Mouse (Mus musculus) CD4-positive, CD25-positive, alpha-beta regulatory T cell, adult 2 months (primary cell): ENCODE measurements around the gene Gle1.
A peak's percentile ranks its signal among the peaks of the same experiment; 100 is the strongest.
"Not testable (repeated sequence)": the region's sequence is repeated elsewhere in the genome, so short reads cannot be mapped to it uniquely, and the experiment has no call there.

Experiments used
- DNase-seq: peaks from one replicate; pipeline ENCODE4 v3.0.0-alpha.2; 2012; ENCODE audit warnings: low read depth, low spot score

Gle1 gene

DNA sequence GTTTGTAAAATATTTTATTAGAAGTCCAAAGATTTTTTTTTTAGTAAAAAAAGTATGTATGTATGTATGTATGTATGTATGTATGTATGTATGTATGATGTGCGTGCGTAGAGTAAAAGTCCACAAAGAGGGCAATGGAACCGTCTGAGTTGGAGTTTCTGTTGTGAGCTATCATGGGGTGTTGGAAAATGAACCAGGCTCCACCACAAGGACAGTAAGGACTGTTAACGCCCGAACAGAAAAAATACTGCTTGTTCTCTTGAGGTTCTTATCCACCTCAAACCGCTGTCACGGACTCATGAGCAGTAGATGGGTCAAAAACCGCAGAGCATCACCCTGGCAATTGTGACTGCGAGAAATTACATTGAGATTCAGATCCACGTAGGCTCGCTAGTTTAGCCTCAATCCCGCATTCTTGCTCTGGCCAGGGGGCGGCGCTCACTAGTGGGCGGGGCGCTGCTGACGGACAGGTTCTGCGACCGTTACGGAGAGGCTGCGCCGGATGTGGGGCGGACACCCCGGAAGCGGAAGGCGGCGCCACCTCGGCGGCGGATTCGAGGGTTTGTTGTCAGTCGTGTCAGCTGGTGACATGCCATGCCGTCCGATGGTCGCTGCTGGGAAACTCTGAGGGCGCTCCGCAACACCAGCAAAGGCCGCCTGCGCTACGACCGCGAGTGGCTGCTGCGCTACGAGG lies at the start of gene Gle1:
Gle1 (plus strand) TSS at position 521 of the 694 bp plus-strand sequence.
- DNase-seq: peak; percentile 98

DNA sequence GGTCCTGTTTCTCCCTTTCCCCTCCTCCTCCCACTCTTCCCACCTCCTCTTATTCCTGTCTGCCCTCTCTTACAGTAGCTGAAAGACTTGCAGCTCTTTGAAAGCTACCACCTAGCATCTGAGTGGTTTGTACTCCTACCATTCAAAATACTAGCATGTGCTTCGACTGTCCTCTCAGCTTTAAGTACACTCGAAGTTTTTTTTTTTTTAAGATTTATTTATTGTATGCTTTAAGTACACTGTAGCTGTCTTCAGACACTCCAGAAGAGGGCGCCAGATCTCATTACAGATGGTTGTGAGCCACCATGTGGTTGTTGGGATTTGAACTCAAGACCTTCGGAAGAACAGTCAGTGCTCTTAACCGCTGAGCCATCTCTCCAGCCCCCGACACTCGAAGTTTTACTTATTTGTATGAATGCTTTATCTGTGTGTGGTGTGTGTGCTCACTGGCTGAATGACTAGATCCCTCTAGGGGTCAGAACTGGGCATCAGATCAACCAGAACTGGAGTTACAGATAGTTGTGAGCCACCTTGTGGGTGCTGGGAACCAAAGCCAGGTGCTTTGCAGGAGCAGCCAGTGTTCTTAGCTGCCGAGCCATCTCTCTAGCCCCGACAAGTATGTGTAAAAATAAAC lies 48.5 kb upstream of the Gle1 start:
- DNase-seq: not testable (repeated sequence)

DNA sequence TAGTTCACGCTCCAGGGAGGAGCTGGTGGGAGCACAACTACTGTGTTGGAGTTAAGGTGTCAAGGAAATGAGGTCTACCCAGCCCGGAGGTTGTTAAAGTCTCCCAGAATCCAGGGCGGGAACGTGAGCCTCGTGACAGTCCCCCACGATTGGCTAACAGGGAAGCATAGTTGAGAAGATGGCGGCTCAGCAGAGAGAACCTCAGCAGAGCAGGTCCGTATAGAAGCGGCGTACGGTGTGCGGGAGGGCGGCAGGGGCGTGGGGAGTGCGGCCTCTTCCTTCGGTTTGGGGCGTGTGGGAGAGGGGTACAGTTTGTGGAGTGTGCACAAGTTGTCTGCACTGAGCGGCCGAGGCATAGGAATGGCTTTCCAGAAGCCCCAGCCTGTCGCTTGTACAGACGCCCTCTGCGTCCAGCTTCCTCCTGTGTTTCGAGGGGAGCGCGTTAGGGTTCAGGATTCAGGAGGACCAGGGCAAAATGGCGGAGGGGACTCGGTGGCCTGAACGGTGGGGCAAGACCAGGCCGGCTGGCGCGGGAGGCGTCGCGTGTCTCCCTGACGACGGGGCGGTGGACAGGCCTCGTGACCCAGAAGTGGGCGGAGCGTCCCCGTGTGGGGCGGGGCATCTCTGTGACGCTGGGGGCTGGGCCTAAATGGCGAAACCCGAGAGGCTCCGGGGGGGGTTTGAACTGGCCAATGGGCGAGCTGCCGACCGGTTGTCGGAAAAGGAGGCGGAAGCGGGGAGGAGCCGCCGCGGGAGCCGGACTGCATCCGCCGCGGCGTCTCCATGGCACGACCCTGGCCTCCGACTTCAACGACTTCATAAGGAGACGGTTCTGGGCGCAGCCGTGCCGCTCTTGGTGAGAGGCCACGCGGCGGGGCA lies 45.9 kb upstream of the Gle1 start, which contains the start of gene Odf2:
Odf2 (plus strand) TSS at position 156 of the 879 bp plus-strand sequence.
- DNase-seq: peak; percentile 99

- DNase-seq: peak; percentile 68
Measured at GRCm38 (mm10) chr2:29889991-29890833, 45.0 kb upstream of the Gle1 start.

- no peak for DNase-seq
Measured at GRCm38 (mm10) chr2:29891773-29892172, 43.5 kb upstream of the Gle1 start.

DNA sequence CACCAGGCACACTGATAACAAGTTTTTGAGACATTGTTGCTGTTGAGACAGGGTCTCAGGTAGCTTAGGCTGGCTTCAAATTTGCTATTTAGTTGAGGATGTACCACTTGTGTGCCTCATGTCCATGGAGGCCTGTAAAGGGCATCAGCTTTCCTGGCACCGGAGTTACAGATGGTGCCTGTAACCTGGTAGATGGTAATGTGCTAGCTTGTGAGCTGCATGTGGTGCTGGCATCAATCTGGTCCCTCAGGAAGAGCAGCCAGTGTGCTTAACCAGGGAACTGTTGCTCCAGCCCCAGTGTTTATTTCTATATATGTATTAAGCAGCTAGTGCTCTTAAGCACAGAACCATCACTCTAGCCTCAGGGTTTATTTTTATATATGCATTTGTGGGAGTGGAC lies 39.2 kb upstream of the Gle1 start:
- no peak for DNase-seq

DNA sequence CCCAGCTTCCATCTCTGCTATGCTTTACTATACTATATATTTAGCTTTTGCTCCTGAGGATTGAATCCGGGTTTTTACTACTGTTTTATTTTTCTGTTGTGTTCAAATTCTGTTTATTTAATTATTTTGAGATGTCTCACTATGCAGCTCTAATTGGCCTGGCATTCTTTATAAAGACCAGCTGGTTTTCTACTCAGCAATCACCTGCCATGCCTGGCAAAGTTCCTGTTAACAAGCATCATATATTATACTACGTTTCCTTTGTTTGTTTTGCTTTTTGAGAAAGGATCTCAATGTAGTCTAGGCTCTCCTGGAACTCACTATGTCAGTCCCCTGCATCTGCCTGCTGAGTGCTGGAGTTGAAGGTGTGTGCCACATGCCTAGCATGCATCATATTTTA lies 37.9 kb upstream of the Gle1 start:
- DNase-seq: no peak

DNA sequence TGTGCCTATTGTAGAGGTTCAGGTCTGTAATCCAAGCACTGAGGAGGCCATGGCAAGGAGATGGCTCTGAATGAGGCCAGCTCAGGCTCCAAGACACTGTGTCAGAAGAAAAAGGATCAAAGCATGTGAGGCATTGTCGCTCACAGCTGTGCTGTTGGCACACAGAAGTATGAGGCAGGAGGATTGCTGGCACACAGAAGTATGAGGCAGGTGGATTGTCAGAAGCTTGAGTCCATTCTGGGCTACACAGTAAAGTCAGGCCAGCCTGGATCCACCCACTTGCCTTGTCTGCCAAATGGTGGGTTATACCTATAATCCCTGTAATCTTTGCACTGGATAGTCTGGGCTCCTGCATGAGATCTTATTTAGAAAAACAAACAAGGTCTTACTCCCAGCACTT lies 37.1 kb upstream of the Gle1 start:
- DNase-seq: no peak

DNA sequence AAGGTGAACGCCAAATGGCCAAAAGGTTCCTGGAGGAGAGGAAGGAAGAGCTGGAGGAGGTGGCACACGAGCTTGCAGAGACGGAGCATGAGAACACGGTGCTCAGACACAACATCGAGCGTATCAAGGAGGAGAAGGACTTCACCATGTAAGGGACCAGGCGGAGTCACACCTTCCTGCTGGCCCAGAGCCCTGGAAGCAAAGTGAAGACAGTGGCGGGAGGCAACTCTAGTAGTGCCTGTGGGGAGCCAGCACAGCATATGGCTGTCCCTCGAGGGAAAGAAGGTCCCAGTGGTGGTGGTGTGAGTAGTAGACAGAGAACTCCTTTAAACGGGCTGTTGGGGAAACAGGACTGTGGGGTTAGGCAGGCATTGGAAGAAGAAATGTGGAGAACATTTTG lies 33.0 kb upstream of the Gle1 start:
- DNase-seq: no peak

DNA sequence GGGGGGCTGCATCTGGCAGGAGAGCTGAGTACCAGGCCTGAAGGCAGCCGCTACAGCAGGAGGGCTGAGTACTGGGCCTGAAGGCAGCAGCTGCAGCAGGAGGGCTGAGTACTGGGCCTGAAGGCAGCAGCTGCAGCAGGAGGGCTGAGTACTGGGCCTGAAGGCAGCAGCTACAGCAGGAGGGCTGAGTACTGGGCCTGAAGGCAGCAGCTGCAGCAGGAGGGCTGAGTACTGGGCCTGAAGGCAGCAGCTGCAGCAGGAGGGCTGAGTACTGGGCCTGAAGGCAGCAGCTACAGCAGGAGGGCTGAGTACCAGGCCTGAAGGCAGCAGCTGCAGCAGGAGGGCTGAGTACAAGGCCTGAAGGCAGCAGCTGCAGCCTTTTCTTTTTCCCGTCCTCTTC lies 27.1 kb upstream of the Gle1 start:
- DNase-seq: not testable (repeated sequence)

GRCm38 (mm10) chr2:29910042-29910441 lies 25.2 kb upstream of the Gle1 start:
- peak; percentile 24 for DNase-seq

DNA sequence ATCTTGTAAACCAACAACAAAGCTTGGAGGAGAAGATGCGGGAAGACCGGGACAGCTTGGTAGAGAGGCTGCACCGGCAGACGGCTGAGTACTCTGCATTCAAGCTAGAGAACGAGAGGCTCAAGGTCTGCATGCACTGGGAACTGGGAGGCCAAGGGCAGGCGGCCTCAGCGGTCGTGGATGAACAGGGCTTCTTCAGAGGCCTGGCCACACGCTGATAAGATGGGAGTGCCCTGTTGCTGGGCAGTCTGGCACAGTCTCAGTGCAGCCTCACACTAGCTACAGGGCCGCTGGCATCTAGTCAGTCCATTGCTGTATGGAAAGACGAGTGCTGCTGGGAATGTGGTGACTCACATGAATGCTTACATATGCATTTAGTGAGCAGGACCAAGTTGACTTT lies 17.6 kb upstream of the Gle1 start:
- no peak for DNase-seq

GRCm38 (mm10) chr2:29922011-29922410 lies 13.2 kb upstream of the Gle1 start:
- no peak for DNase-seq

GRCm38 (mm10) chr2:29926542-29926941 lies 8.7 kb upstream of the Gle1 start:
- DNase-seq: no peak

DNA sequence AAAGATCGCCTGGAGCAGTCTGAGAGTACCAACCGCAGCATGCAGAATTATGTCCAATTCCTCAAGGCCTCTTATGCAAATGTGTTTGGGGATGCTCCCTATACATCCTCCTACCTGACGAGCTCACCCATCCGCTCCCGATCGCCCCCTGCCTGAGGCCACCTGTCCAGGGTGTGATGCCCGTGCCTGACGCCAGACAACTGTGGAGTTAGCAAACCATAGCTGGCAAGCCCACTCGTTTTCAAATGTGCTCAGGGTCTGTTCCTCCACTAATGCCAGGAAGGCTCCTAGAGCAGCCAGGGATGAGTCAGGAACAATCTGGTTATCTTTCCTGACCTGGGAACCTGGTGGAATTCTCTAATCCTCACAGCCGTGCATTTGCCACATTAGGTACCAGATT lies 4.7 kb upstream of the Gle1 start:
- DNase-seq: no peak

GRCm38 (mm10) chr2:29931194-29931593 lies 4.0 kb upstream of the Gle1 start:
- DNase-seq: no peak

DNA sequence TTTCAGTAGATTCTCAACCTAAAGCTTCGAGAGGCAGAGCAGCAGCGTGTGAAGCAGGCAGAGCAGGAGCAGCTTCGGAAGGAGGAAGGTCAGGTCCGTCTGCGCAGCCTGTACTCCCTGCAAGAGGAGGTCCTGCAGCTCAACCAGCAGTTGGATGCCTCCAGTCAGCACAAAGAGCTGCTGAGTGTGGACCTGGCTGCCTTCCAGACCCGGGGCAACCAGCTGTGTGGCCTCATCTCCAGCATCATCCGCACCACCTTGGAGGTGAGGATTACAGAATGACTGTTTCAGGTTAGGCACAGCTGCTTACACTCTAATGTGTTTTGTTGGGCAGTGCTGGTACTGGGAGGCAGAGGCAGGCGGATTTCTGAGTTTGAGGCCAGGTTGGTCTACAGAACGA lies 4.8 kb downstream of the Gle1 start:
- DNase-seq: no peak

GRCm38 (mm10) chr2:29940826-29941225 lies 5.6 kb downstream of the Gle1 start:
- no peak for DNase-seq

- no peak for DNase-seq
Measured at GRCm38 (mm10) chr2:29944723-29945122, 9.5 kb downstream of the Gle1 start.

GRCm38 (mm10) chr2:29948896-29949295 lies 13.7 kb downstream of the Gle1 start:
- DNase-seq: no peak

DNA sequence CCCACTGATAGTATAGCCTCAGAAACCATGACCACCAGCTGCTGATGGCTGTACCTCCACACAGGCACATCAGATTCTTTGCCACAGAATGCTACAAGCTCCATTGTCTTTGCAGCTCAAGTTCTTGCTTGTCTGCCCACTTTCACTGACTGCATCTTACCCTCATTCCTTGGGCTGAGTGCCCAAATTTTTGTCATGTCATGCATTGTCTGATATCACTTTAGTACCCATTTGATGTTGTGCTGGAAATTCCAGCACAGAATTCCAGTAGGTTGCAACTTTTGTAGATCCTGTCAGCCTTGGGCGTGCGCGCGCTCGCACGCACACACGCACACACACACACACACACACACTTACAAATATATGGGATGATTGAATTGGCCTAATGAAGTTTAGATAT lies 26.0 kb downstream of the Gle1 start:
- DNase-seq: no peak
